Mouse (Mus musculus) embryonic fibroblast, embryonic 13.5 days (primary cell): ENCODE data around the gene Ppp1r15b. TPM values are rescaled to one million over a fixed set of nuclear protein-coding genes. Genes with fewer than 3 reads are reported as not detected.
A peak's percentile ranks its signal among the peaks of the same experiment; 100 is the strongest.

Experiments
- H3K27ac ChIP-seq: 2 replicates; pipeline ENCODE4 v1.5.1; 2012; ENCODE audit warnings: low read length, control low read depth, inconsistent platforms; ENCODE audit not compliant: insufficient read depth
- H3K4me1 ChIP-seq: 2 replicates; pipeline ENCODE4 v1.6.1; 2011; ENCODE audit warnings: low read length; ENCODE audit not compliant: control insufficient read depth, insufficient read depth
- H3K4me3 ChIP-seq: 2 replicates; pipeline ENCODE4 v1.5.1; 2011; ENCODE audit warnings: mild to moderate bottlenecking, control low read depth, low read length; ENCODE audit not compliant: insufficient read depth
- CTCF ChIP-seq: IDR thresholded peaks from 2 replicates; pipeline ENCODE4 v1.5.1; 2011; ENCODE audit warnings: mild to moderate bottlenecking, control low read depth, low read length, moderate library complexity, borderline replicate concordance; ENCODE audit not compliant: insufficient read depth
- POLR2A ChIP-seq: IDR thresholded peaks from 2 replicates; pipeline ENCODE4 v1.6.1; 2011; ENCODE audit warnings: low read depth, mild to moderate bottlenecking, control low read depth, low read length, moderate library complexity
- polyA plus RNA-seq: library from polyadenylated mRNA; stranded (reverse); fragments of >200 nt; gene quantifications from 2 replicates; pipeline ENCODE4 v1.2.4, GENCODE M21; 2011; ENCODE audit warnings: low read depth; ENCODE audit not compliant: missing spikeins, insufficient read length

The Ppp1r15b gene
- polyA plus RNA-seq, 1 experiment = 63.3 TPM

- H3K27ac ChIP-seq = no peak overlapping the region
- H3K4me1 ChIP-seq = no peaks in the 10 kb centered on the region
- TF ChIP-seq CTCF (no peak), POLR2A (no peak)
- no peak overlapping the region for H3K4me3 ChIP-seq
Measured at GRCm38 (mm10) chr1:133150556-133150955, 19.6 kb downstream of the Ppp1r15b start.

- Histone ChIP-seq H3K4me3 (no peak overlapping the region), H3K27ac (no peak overlapping the region), H3K4me1 (no peaks in the 10 kb centered on the region)
- TF ChIP-seq POLR2A (no peak), CTCF (no peak)
Measured at GRCm38 (mm10) chr1:133152213-133152612, 21.3 kb downstream of the Ppp1r15b start.

GRCm38 (mm10) chr1:133155270-133155669 is 24.3 kb downstream of the Ppp1r15b start:
- TF ChIP-seq CTCF (no peak), POLR2A (no peak)
- Histone ChIP-seq H3K4me3 (no peak overlapping the region), H3K4me1 (no peaks in the 10 kb centered on the region), H3K27ac (no peak overlapping the region)

- no peak overlapping the region for H3K4me3 ChIP-seq
- H3K27ac ChIP-seq = no peak overlapping the region
- no peak for TF ChIP-seq CTCF
- no peak for TF ChIP-seq POLR2A
- H3K4me1 ChIP-seq = peaks cover 3% of the 10 kb centered on the region; the same call in 1 of the 2 replicates
Measured at GRCm38 (mm10) chr1:133159128-133159564, 28.2 kb downstream of the Ppp1r15b start.

GRCm38 (mm10) chr1:133161559-133161958 is 30.6 kb downstream of the Ppp1r15b start:
- no peak overlapping the region for H3K4me3 ChIP-seq
- TF ChIP-seq POLR2A (no peak), CTCF (no peak)
- no peak overlapping the region for H3K27ac ChIP-seq
- H3K4me1 ChIP-seq = peaks cover 3% of the 10 kb centered on the region; the same call in 1 of the 2 replicates

GRCm38 (mm10) chr1:133162046-133162445 is 31.1 kb downstream of the Ppp1r15b start:
- Histone ChIP-seq H3K27ac (no peak overlapping the region), H3K4me3 (no peak overlapping the region), H3K4me1 (peaks cover 3% of the 10 kb centered on the region; the same call in 1 of the 2 replicates)
- no peak for TF ChIP-seq POLR2A
- no peak for TF ChIP-seq CTCF

- no peak overlapping the region for H3K27ac ChIP-seq
- H3K4me3 ChIP-seq = no peak overlapping the region
- TF ChIP-seq CTCF = no peak
- TF ChIP-seq POLR2A = no peak
- peaks cover 3% of the 10 kb centered on the region; the same call in 1 of the 2 replicates for H3K4me1 ChIP-seq
Measured at GRCm38 (mm10) chr1:133162981-133163380, 32.0 kb downstream of the Ppp1r15b start.

GRCm38 (mm10) chr1:133163820-133164431 is 33.0 kb downstream of the Ppp1r15b start, which contains the start of gene Plekha6:
TSS of gene Plekha6 (plus strand) at chr1:133164210.
- peaks cover 3% of the 10 kb centered on the region; the same call in 1 of the 2 replicates for H3K4me1 ChIP-seq
- no peak for TF ChIP-seq POLR2A
- TF ChIP-seq CTCF = no peak
- no peak within 1 kb of the TSS for H3K27ac ChIP-seq
- peak within 1 kb of the TSS; percentile 34 for H3K4me3 ChIP-seq

GRCm38 (mm10) chr1:133164591-133165011 is 33.7 kb downstream of the Ppp1r15b start:
- Histone ChIP-seq H3K27ac (no peak overlapping the region), H3K4me1 (peaks cover 3% of the 10 kb centered on the region; the same call in 1 of the 2 replicates), H3K4me3 (no peak overlapping the region)
- TF ChIP-seq CTCF (no peak), POLR2A (no peak)

- TF ChIP-seq CTCF (no peak), POLR2A (no peak)
- Histone ChIP-seq H3K27ac (no peak overlapping the region), H3K4me1 (peaks cover 3% of the 10 kb centered on the region; the same call in 1 of the 2 replicates), H3K4me3 (no peak overlapping the region)
Measured at GRCm38 (mm10) chr1:133165111-133165510, 34.2 kb downstream of the Ppp1r15b start.
